Mouse (Mus musculus) lung, embryonic 15.5 days (tissue): ENCODE measurements around the gene Bcas2. TPM values are rescaled to one million over a fixed set of nuclear protein-coding genes. Genes with fewer than 3 reads are reported as not detected.
"Not testable (repeated sequence)": the region's sequence is repeated elsewhere in the genome, so short reads cannot be mapped to it uniquely, and the experiment has no call there.

Experiments used
- ATAC-seq: fragments of 200-750 bp; cut with Nextera tagmentation; 2 replicates; pipeline ENCODE4 v1.8.0; 2017; ENCODE audit warnings: moderate number of reproducible peaks, borderline replicate concordance; ENCODE audit not compliant: low FRiP score, low TSS enrichment; ENCODE audit errors: extremely low read depth
- H3K27ac ChIP-seq: fragments of 300-500 bp; sonication (generic); 2 replicates; pipeline ENCODE4 v1.5.1; 2015; ENCODE audit warnings: moderate library complexity, mild to moderate bottlenecking, inconsistent platforms
- H3K27me3 ChIP-seq: fragments of 300-500 bp; sonication (generic); 2 replicates; pipeline ENCODE4 v1.6.1; 2015; ENCODE audit warnings: inconsistent platforms
- H3K36me3 ChIP-seq: fragments of 300-500 bp; sonication (generic); 2 replicates; pipeline ENCODE4 v1.6.1; 2015; ENCODE audit warnings: inconsistent platforms
- H3K4me1 ChIP-seq: fragments of 300-500 bp; sonication (generic); 2 replicates; pipeline ENCODE4 v1.6.1; 2015; ENCODE audit warnings: inconsistent platforms
- H3K4me2 ChIP-seq: fragments of 300-500 bp; sonication (generic); 2 replicates; pipeline ENCODE4 v1.6.1; 2015; ENCODE audit warnings: inconsistent platforms, mild to moderate bottlenecking, moderate library complexity
- H3K4me3 ChIP-seq: fragments of 300-500 bp; sonication (generic); 2 replicates; pipeline ENCODE4 v1.5.1; 2015; ENCODE audit warnings: mild to moderate bottlenecking, inconsistent platforms
- H3K9ac ChIP-seq: fragments of 300-500 bp; sonication (generic); 2 replicates; pipeline ENCODE4 v1.6.1; 2015; ENCODE audit warnings: inconsistent platforms
- H3K9me3 ChIP-seq: fragments of 300-500 bp; sonication (generic); 2 replicates; pipeline ENCODE4 v1.6.1; 2016; ENCODE audit warnings: inconsistent platforms
- WGBS: fragments of 180-500 bp; shearing (Covaris S2); methylation state at CpG from one replicate; pipeline ENCODE4 v1.1.7; 2015; 5-methylcytosine and 5-hydroxymethylcytosine counted together
- polyA plus RNA-seq: library from polyadenylated mRNA; unstranded; fragments of >200 nt; fragmentation: Nextera tagmentation; extraction: Ambion mirVana; gene quantifications from 2 replicates; pipeline ENCODE4 v1.2.1, GENCODE M21; 2015

Bcas2 gene
- polyA plus RNA-seq, 1 experiment from 2014 or later: 188 TPM

- H3K9me3 ChIP-seq: no peaks in the 10 kb centered on the region
- 92% methylated on average over 1 of the region's 1 CpGs for WGBS
- no peaks in the 10 kb centered on the region for H3K4me1 ChIP-seq
- no peak overlapping the region for H3K4me2 ChIP-seq
- H3K27ac ChIP-seq: no peak overlapping the region
- H3K27me3 ChIP-seq: no peaks in the 10 kb centered on the region
- no peak overlapping the region for H3K9ac ChIP-seq
- H3K4me3 ChIP-seq: no peak overlapping the region
- no peak for ATAC-seq
- H3K36me3 ChIP-seq: no peaks in the 10 kb centered on the region
These were observed 32.1 kb downstream of the Bcas2 start for GRCm38 (mm10) chr3:103203554-103203953.

GRCm38 (mm10) chr3:103204445-103204844 is 33.0 kb downstream of the Bcas2 start:
- H3K27ac ChIP-seq: no peak overlapping the region
- no peak overlapping the region for H3K4me3 ChIP-seq
- no peak overlapping the region for H3K9ac ChIP-seq
- H3K4me1 ChIP-seq: no peaks in the 10 kb centered on the region
- 90% methylated on average over 3 of the region's 3 CpGs for WGBS
- ATAC-seq: no peak
- H3K4me2 ChIP-seq: no peak overlapping the region
- no peaks in the 10 kb centered on the region for H3K27me3 ChIP-seq
- no peaks in the 10 kb centered on the region for H3K9me3 ChIP-seq
- H3K36me3 ChIP-seq: no peaks in the 10 kb centered on the region

GRCm38 (mm10) chr3:103206393-103206792 is 34.9 kb downstream of the Bcas2 start:
- Histone ChIP-seq H3K4me2 (no peak overlapping the region), H3K9ac (no peak overlapping the region), H3K4me1 (no peaks in the 10 kb centered on the region), H3K9me3 (no peaks in the 10 kb centered on the region), H3K4me3 (no peak overlapping the region), H3K27me3 (no peaks in the 10 kb centered on the region), H3K27ac (no peak overlapping the region), H3K36me3 (no peaks in the 10 kb centered on the region)
- ATAC-seq: no peak
- WGBS: 77% methylated on average over 6 of the region's 6 CpGs

GRCm38 (mm10) chr3:103207749-103208148 is 36.3 kb downstream of the Bcas2 start:
- H3K9ac ChIP-seq: no peak overlapping the region
- H3K36me3 ChIP-seq: no peaks in the 10 kb centered on the region
- 53% methylated on average over 5 of the region's 5 CpGs for WGBS
- no peak overlapping the region for H3K27ac ChIP-seq
- H3K4me2 ChIP-seq: no peak overlapping the region
- no peaks in the 10 kb centered on the region for H3K4me1 ChIP-seq
- no peak overlapping the region for H3K4me3 ChIP-seq
- H3K9me3 ChIP-seq: no peaks in the 10 kb centered on the region
- no peaks in the 10 kb centered on the region for H3K27me3 ChIP-seq
- ATAC-seq: no peak

GRCm38 (mm10) chr3:103208237-103208636 is 36.8 kb downstream of the Bcas2 start:
- WGBS: 65% methylated on average over 2 of the region's 2 CpGs
- H3K36me3 ChIP-seq: no peaks in the 10 kb centered on the region
- H3K4me1 ChIP-seq: no peaks in the 10 kb centered on the region
- H3K9me3 ChIP-seq: no peaks in the 10 kb centered on the region
- H3K27ac ChIP-seq: no peak overlapping the region
- H3K4me2 ChIP-seq: no peak overlapping the region
- no peak overlapping the region for H3K9ac ChIP-seq
- H3K27me3 ChIP-seq: no peaks in the 10 kb centered on the region
- no peak overlapping the region for H3K4me3 ChIP-seq
- ATAC-seq: no peak

- no peaks in the 10 kb centered on the region for H3K36me3 ChIP-seq
- H3K27ac ChIP-seq: no peak overlapping the region
- no peak overlapping the region for H3K4me3 ChIP-seq
- H3K27me3 ChIP-seq: no peaks in the 10 kb centered on the region
- H3K9me3 ChIP-seq: no peaks in the 10 kb centered on the region
- 73% methylated on average over 2 of the region's 2 CpGs for WGBS
- no peak overlapping the region for H3K9ac ChIP-seq
- H3K4me1 ChIP-seq: no peaks in the 10 kb centered on the region
- H3K4me2 ChIP-seq: no peak overlapping the region
- no peak for ATAC-seq
These were observed 39.6 kb downstream of the Bcas2 start for GRCm38 (mm10) chr3:103211101-103211500.

- 55% methylated on average over 1 of the region's 1 CpGs for WGBS
- Histone ChIP-seq H3K27me3 (no peaks in the 10 kb centered on the region), H3K9ac (no peak overlapping the region), H3K9me3 (no peaks in the 10 kb centered on the region), H3K4me3 (no peak overlapping the region), H3K4me2 (no peak overlapping the region), H3K36me3 (no peaks in the 10 kb centered on the region), H3K4me1 (no peaks in the 10 kb centered on the region), H3K27ac (no peak overlapping the region)
- no peak for ATAC-seq
These were observed 40.7 kb downstream of the Bcas2 start for GRCm38 (mm10) chr3:103212142-103212541.

GRCm38 (mm10) chr3:103213537-103213936 is 42.1 kb downstream of the Bcas2 start:
- WGBS: 62% methylated on average over 5 of the region's 5 CpGs
- Histone ChIP-seq H3K4me2 (no peak overlapping the region), H3K4me3 (no peak overlapping the region), H3K27me3 (no peaks in the 10 kb centered on the region), H3K27ac (no peak overlapping the region), H3K9me3 (no peaks in the 10 kb centered on the region), H3K36me3 (no peaks in the 10 kb centered on the region), H3K4me1 (no peaks in the 10 kb centered on the region), H3K9ac (no peak overlapping the region)
- ATAC-seq: no peak

GRCm38 (mm10) chr3:103214593-103215285 is 43.3 kb downstream of the Bcas2 start:
- Histone ChIP-seq H3K36me3 (no peaks in the 10 kb centered on the region), H3K4me3 (no peak overlapping the region), H3K27ac (no peak overlapping the region), H3K9ac (no peak overlapping the region), H3K4me1 (no peaks in the 10 kb centered on the region), H3K4me2 (no peak overlapping the region), H3K9me3 (no peaks in the 10 kb centered on the region), H3K27me3 (no peaks in the 10 kb centered on the region)
- 79% methylated on average over 8 of the region's 8 CpGs for WGBS
- no peak for ATAC-seq

- WGBS: 91% methylated on average over 8 of the region's 8 CpGs
- H3K27me3 ChIP-seq, H3K9me3 ChIP-seq, H3K9ac ChIP-seq, ATAC-seq, H3K36me3 ChIP-seq, H3K4me2 ChIP-seq, H3K4me1 ChIP-seq, H3K4me3 ChIP-seq, H3K27ac ChIP-seq: not testable (repeated sequence)
These were observed 43.9 kb downstream of the Bcas2 start for GRCm38 (mm10) chr3:103215399-103215798.

- Histone ChIP-seq H3K4me1 (no peaks in the 10 kb centered on the region), H3K4me2 (no peak overlapping the region), H3K36me3 (no peaks in the 10 kb centered on the region), H3K9me3 (no peaks in the 10 kb centered on the region), H3K9ac (no peak overlapping the region), H3K4me3 (no peak overlapping the region), H3K27ac (no peak overlapping the region), H3K27me3 (no peaks in the 10 kb centered on the region)
- ATAC-seq: no peak
- 49% methylated on average over 2 of the region's 2 CpGs for WGBS
These were observed 50.0 kb downstream of the Bcas2 start for GRCm38 (mm10) chr3:103221435-103221834.

- WGBS: 47% methylated on average over 4 of the region's 4 CpGs
These were observed 52.3 kb downstream of the Bcas2 start for GRCm38 (mm10) chr3:103223752-103224151.

More at GRCm38 (mm10) chr3:103223752-103224151, 52.3 kb downstream of the Bcas2 start:
- H3K9ac ChIP-seq: no peak overlapping the region
- H3K27me3 ChIP-seq: no peaks in the 10 kb centered on the region
- no peak overlapping the region for H3K27ac ChIP-seq
- no peaks in the 10 kb centered on the region for H3K4me1 ChIP-seq
- H3K9me3 ChIP-seq: 0 out of 2 replicates have a peak, but pooled peaks cover 2% of the 10 kb centered on the region
- H3K4me3 ChIP-seq: no peak overlapping the region
- no peak overlapping the region for H3K4me2 ChIP-seq
- H3K36me3 ChIP-seq: no peaks in the 10 kb centered on the region
- ATAC-seq: no peak
